Mouse (Mus musculus): ENCODE results near the gene Hes2.
A peak's percentile ranks its signal among the peaks of the same experiment; 100 is the strongest.

The Hes2 gene

DNA sequence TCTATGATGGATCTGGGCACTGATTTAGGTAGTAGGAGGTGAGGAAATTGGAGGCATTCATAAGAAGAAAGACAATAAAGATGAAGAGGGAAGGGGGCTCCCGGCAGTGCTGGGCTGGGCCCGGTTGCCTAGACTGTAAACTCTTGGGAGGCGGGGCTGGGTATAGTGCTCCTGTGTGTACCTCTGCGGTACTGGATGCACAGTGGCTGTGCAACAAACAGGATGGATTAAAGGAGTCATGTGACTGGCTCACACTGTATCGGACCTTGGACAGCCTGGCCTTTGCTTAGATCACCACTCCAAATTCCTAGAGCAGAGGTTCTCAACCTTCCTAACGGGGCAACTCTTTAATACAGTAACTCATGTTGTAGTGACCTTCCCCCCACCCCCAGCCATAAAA, 2.9 kb downstream of the Hes2 start:
- DNase-seq, result no peak

DNA sequence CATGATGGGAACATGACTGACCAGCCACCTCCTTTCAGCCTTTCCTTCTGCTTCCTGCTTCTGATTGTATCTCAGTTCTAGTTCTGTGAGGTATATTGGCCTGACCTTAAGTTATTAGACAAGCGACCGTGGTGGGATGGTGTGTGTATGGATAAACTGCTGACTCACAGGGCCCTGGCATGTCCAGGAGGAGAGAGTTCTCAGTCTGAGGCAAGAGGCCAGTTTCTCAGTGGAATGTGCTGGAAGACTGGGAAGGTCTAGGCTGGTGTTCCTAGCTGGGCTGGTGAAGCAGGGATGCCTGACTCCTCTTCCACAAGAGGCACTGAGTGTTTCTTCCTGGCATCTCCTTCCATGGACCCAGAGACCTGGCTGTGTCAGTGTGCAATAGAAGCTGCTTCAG, 4.1 kb downstream of the Hes2 start:
- DNase-seq, result no peak

- peak; percentile 83 for DNase-seq
Observed at GRCm38 (mm10) chr4:152165036-152165931, 6.6 kb downstream of the Hes2 start.

- no peak for DNase-seq
Observed at GRCm38 (mm10) chr4:152168052-152168451, 9.4 kb downstream of the Hes2 start.

DNA sequence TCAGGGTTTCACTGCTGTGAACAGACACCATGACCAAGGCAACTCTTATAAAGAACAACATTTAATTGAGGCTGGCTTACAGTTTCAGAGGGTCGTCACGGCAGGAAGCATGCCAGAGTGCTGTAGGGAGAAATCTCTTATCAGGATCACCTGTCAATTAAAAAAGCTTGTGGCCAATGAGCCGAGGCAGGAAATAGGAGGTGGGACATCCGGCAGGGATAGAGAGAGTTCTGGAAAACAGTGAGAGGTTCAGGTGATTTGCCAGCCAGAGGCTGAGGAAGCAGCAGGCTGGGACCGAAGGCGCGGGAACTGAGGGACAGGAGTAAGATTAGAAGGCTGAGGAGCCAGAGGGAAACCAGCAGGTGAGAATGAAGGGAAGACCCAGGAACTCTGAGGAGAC, 10.4 kb downstream of the Hes2 start:
- no peak for DNase-seq

GRCm38 (mm10) chr4:152170286-152170685, 11.6 kb downstream of the Hes2 start:
- no peak for DNase-seq

GRCm38 (mm10) chr4:152171543-152171942, 12.9 kb downstream of the Hes2 start:
- DNase-seq, result no peak

DNA sequence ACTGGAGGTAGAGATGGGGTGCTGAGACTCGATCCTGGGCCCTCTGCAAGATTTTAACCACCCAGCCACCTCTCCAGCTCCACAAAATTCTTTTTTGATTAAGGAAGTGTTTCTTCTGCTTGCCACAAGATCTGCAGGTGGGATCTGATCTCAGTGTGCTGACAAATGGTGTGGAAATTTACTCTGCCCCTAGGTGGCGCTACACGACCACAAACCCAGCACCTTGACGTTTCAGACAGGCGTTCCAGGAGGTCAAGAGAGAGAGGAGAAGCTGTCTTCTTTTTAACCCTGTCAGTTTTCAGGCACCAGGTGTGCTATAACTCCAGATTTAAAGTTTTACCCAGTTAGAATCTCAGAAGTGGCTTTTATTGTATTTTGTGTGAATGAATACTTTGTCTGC, 14.4 kb downstream of the Hes2 start:
- peak; percentile 78 for DNase-seq

GRCm38 (mm10) chr4:152173956-152174355, 15.3 kb downstream of the Hes2 start:
- DNase-seq, result no peak

DNA sequence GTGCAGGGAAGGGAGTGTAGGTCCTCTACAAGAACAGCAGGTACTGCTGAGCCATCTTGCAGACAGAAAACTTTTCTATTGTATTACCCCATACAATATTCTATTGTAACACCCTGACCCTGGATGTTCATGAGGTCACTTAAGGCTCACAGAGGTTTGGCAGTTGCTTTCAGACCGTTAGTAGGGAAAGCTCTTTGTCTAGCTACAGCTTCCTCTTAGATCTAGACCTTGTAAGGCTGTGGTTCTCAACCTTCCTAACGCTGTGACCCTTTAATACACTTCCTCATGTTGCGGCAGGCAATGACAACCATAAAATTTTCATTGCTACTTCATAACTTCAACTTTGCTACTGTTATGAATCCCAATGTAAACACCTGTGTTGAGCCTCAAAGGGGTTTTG, 18.0 kb downstream of the Hes2 start:
- DNase-seq, result no peak

DNA sequence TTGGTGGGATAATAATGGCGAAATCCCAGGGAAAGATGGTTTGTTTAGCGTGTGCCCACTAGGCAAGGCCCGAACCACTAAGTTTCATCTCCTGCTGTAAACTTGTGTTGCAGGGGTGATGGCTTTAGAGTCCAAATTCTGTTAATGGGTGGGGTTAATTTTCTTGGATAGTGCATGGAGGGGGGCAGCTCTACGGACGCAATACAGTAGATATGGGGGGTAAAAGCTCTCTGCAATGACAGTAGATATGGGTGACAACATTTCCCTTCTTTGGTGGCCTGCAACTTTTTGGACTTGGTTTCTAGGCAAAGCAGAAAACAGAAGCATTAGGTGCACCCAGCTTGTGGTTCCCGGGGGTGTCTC, 18.5 kb downstream of the Hes2 start:
- no peak for DNase-seq

DNA sequence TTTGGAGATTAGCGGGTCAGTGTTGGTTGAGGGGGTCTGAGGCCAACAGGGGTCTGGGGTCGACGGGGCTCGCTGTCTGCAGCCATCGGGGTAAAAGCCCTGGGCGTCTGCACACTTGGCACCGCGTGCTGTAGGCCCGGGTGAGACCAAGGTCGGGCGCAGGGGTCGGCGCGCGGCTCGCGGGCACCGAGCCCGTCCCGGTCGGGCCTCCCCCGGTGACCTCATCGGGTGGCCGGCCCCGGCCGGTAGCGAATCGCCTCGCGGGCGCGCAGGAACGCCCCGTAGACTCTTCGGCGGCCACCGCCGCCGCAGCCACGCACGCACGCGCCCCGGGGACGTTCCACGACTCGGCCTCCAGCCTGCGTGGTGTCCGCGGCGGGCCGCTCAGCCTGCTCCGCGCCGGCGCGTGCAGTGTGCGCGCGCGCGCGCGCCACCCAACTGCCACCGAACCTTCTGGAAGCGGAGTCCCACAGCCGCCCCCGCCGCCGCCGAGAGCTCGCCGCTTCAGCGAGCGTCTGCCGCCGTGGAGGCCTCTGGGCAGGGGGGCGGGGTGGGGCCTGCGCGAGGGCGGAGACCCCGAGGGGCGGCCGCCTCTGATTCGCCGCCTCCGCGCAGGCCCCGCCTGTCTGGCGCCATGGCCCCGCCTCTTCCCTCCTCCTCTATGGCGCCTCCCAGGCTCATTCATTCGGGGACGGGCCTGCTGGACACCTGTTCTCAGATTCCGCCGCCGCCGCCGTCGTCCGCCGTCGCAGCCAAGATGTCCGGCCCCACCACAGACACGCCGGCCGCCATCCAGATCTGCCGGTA, 19.1 kb downstream of the Hes2 start, which contains the start of gene Acot7:
Gene Acot7 (plus strand): TSS at position 598 of the 807 bp plus-strand sequence.
- peak; percentile 96 for DNase-seq

DNA sequence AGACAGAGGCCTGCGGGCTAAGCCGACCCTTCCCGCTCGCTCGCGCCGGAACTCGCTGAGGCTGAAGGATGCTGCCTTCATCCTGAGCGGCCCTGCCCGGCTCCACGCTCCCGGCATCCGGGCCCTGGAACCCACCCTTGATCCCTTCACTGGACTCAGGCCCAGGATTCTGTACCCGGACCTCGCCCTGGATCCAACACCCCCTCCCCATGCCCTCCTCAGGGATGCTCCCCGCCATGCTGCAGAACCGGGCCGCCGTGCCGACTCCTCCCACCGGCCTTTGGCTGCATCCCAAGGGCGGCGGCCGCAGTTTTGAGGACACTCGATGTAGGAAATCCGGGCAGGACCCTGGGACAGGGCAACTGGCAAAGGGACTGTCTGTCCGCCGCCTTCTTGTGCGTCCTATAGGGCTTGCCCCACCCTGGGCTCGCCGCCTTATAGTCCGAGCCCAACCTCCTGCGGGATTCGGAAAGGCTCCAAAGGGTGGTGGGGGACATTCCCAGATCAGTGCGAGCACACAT, 19.7 kb downstream of the Hes2 start:
- peak; percentile 60 for DNase-seq

- DNase-seq, result no peak
Observed at GRCm38 (mm10) chr4:152178916-152179705, 20.4 kb downstream of the Hes2 start.

- no peak for DNase-seq
Observed at GRCm38 (mm10) chr4:152179946-152180660, 21.4 kb downstream of the Hes2 start.

- DNase-seq, result no peak
Observed at GRCm38 (mm10) chr4:152182205-152182604, 23.5 kb downstream of the Hes2 start.

DNA sequence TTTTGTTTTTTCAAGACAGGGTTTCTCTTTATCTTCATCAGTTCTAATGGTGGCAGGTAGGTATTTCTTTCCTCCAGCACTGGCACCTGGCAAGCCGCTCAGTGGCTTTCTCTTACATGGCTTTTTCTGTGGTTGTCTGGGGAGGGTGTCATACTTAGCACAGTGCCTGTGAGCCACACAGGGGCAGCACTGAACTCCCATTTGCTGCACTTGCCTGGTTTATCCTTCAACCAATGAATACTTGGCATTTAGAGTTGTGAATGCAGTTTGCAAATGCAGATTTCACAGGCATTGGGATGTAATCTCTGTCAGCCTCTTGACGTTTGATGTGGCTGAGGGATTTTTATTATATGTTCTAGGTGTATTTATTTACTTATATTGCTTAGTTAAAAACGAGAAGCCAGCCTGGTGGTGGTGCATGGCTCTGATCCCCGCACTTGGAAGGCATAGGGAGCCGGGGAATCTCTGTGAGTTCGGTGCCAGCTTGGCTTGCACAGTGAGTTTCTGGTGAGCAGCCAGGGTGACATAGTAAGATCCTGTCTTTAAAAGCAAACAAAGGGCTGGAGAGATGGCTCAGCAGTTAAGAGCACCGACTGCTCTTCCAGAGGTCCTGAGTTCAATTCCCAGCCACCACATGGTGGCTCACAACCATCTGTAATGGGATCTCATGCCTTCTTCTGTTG, 25.8 kb downstream of the Hes2 start:
- DNase-seq, result no peak

- DNase-seq, result no peak
Observed at GRCm38 (mm10) chr4:152185137-152185509, 26.5 kb downstream of the Hes2 start.

DNA sequence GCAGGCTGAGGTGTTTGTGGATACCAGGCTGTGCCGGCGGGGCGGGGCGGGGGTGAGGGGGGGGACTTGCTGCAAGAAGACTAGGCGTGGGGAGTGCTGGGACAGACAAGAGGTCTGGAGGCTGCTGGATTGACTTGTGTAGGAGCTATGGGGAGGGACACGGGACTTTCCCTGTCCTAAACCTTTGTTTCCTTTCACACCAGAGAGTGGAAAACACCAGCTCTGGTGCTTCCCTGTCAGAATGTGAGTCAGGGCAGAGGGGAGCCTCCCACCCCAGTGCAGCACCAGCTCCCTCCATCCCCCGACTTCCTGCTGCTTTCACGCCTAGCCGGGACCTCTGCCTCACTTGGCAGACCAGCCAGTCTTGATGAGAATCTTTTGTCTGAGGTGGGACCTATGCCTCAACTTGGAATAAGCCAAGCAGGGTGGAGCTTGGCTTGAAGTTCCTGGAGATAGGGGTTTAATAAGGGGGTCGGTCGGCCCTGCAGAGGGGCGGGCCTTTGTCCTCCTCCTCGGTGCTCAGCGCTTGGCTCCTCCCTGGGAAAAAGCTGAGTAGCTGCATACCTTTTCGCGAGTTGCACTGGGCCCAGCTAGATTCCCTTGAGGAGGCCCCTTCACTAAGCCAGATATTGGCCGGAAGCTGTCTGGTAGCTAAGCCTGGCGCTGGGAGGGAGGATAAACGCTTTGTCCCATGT, 27.0 kb downstream of the Hes2 start:
- no peak for DNase-seq

- no peak for DNase-seq
Observed at GRCm38 (mm10) chr4:152186205-152187082, 27.8 kb downstream of the Hes2 start.
